Mouse (Mus musculus): Measurements from ENCODE around the gene Plac1. TPM values are rescaled to one million over a fixed set of nuclear protein-coding genes. Genes with fewer than 3 reads are reported as not detected.
"Not testable (repeated sequence)": the region's sequence is repeated elsewhere in the genome, so short reads cannot be mapped to it uniquely, and the experiment has no call there.

The Plac1 gene
- total RNA-seq, 2 experiments from 2014 or later = not detected

GRCm38 (mm10) chrX:53045187-53045903, 194.6 kb downstream of the Plac1 start:
- DNase-seq = no peak

- DNase-seq = no peak
Observed at GRCm38 (mm10) chrX:53041006-53041405, 198.9 kb downstream of the Plac1 start.

GRCm38 (mm10) chrX:53040138-53040537, 199.8 kb downstream of the Plac1 start:
- DNase-seq = no peak

- DNase-seq = no peak
Observed at GRCm38 (mm10) chrX:53039651-53040050, 200.3 kb downstream of the Plac1 start.

- DNase-seq = no peak
Observed at GRCm38 (mm10) chrX:53038194-53038593, 201.7 kb downstream of the Plac1 start.

- no peak for DNase-seq
Observed at GRCm38 (mm10) chrX:53029559-53029958, 210.4 kb downstream of the Plac1 start.

- no peak for DNase-seq
Observed at GRCm38 (mm10) chrX:53025471-53026223, 214.3 kb downstream of the Plac1 start.

- DNase-seq = not testable (repeated sequence)
Observed at GRCm38 (mm10) chrX:53024268-53024667, 215.6 kb downstream of the Plac1 start.

- no peak for DNase-seq
Observed at GRCm38 (mm10) chrX:53023021-53023420, 216.9 kb downstream of the Plac1 start.

Small RNAs within 50 kb of the gene (microRNA-seq; reads per million reads assigned to microRNA genes)
- 808 to 1,142 reads per million in 2 experiments for gene Mir322
- gene Mir351 = 243 to 515 reads per million in 2 experiments
- gene Mir450-1 = 0.42 to 1.2 reads per million in 2 experiments
- 0.30 to 0.42 reads per million in 2 experiments for gene Mir450-2
- 3.0 to 4.2 reads per million in 2 experiments for gene Mir450b
- 15.5 to 16.7 reads per million in 2 experiments for gene Mir503
- 30.5 to 34.9 reads per million in 2 experiments for gene Mir542

Other genes with a start within 250 kb of the Plac1 start
- 1 to 10 TPM; 3.1 to 3.6 TPM for gene Fam122b, start 29.7 kb upstream of the Plac1 start, total RNA-seq (2021)
- not detected for gene Fam122c, start 33.3 kb upstream of the Plac1 start, total RNA-seq (2021)
- gene Mospd1, start 130.4 kb upstream of the Plac1 start, total RNA-seq (2021) = 10 to 100 TPM; 10.7 to 11.8 TPM
- gene Etd, start 194.8 kb upstream of the Plac1 start, total RNA-seq (2021) = not detected